Mouse (Mus musculus) macrophage (primary cell): Measurements from ENCODE around the gene Gmeb2. TPM values are rescaled to one million over a fixed set of nuclear protein-coding genes. Genes with fewer than 3 reads are reported as not detected.
"Not testable (repeated sequence)": the region's sequence is repeated elsewhere in the genome, so short reads cannot be mapped to it uniquely, and the experiment has no call there.

ENCODE experiments used
- H3K27ac ChIP-seq: fragments of 350-480 bp; formaldehyde crosslinking; 2 replicates; pipeline ENCODE4 v1.9.0; 2021
- H3K36me3 ChIP-seq: fragments of 350-480 bp; formaldehyde crosslinking; 2 replicates; pipeline ENCODE4 v1.9.0; 2021; ENCODE audit errors: inconsistent target
- H3K4me3 ChIP-seq: fragments of 350-480 bp; formaldehyde crosslinking; 2 replicates; pipeline ENCODE4 v1.9.0; 2021; ENCODE audit errors: inconsistent target
- H3K79me2 ChIP-seq: fragments of 350-480 bp; formaldehyde crosslinking; 2 replicates; pipeline ENCODE4 v1.9.0; 2021; ENCODE audit errors: inconsistent target
- WGBS: methylation state at CpG from one replicate; pipeline ENCODE4 v1.1.7; 2026; ENCODE audit warnings: inconsistent platforms; ENCODE audit not compliant: missing documents; 5-methylcytosine and 5-hydroxymethylcytosine counted together
- polyA plus RNA-seq: library from polyadenylated mRNA; stranded (reverse); fragments of 250-400 nt; gene quantifications from 3 replicates; pipeline ENCODE4 v1.2.4, GENCODE M21; 2018; ENCODE audit warnings: inconsistent platforms
- total RNA-seq, 78 experiments: library from RNA; depleted of rRNA; stranded (reverse); fragments of 250-400 nt; gene quantifications; 1 replicate in 9 of 78; 2 replicates in 24 of 78; 3 replicates in 43 of 78; 4 replicates in 2 of 78; pipeline ENCODE4 v1.2.4; 2018; ENCODE audit warnings: inconsistent platforms in 56 of 78

The Gmeb2 gene
- 100 to 1,000 TPM in 6 of 26 experiments, 10 to 100 TPM in 20; 44.2 to 154 (median 63.9) TPM for total RNA-seq (2018; cell fraction: chromatin; rRNA removed)
- 10 to 100 TPM; 10.3 to 28.8 (median 12.7) TPM for total RNA-seq (2018; cell fraction: cytosol; rRNA removed)
- total RNA-seq (2018; cell fraction: nucleus; rRNA removed), result 100 to 1,000 TPM in 2 of 26 experiments, 10 to 100 TPM in 24; 27.3 to 108 (median 45.0) TPM
- 8.9 to 11.2 TPM (median 10.8 TPM) in 3 replicates for polyA plus RNA-seq

DNA sequence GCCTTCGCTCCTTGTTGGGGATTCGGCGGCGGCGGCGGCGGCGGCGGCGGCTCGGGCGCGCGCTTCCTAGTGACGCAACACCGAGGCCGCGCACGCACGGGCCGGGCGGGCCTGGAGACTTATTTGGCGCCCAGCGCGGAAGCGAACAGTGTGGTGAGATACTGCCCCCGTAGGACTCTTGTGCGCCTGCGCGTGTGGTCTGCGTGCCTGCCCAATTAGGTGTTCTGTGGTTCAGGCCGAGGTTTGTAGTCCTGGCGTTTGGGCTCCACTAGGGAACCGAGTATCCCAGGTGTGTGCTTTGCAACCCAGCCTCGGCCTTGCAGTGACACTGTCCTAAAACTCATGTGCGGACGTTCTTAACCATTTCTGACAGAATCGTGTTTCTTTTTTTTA, at the start of gene Gmeb2:
TSS of gene Gmeb2 (minus strand) at position 78 of the 393 bp plus-strand sequence.
- Histone ChIP-seq H3K4me3 (peak within 1 kb of the TSS; percentile 69), H3K27ac (peak within 1 kb of the TSS; percentile 89)
- WGBS, result 0% methylated on average over 22 of the region's 38 CpGs

DNA sequence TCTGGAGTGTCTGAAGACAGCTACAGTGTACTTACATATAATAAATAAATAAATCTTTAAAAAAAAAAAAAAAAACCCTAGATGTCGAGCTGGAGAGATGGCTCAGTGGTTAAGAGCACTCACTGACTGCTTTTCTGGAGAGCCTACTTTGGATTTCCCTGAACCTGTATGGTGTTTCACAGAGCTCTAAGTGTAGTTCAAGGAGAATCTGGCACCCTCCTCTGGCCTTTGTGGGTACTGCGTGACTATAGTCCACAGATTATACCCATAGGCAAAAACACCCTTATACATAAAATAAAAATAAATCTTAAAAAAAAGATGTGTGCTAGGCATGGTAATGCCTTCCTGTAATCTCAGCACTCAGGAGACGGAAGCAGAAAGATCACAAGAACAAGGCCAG, 46.2 kb upstream of the Gmeb2 start:
- 67% methylated on average over 3 of the region's 3 CpGs for WGBS
- Histone ChIP-seq H3K79me2 (no peaks in the 10 kb centered on the region), H3K4me3 (no peak overlapping the region), H3K27ac (no peak overlapping the region), H3K36me3 (no peaks in the 10 kb centered on the region)

More for the DNA sequence above, at the start of gene Gmeb2:
- peaks cover 67% of the 10 kb centered on the region for H3K79me2 ChIP-seq
- not testable (repeated sequence) for H3K36me3 ChIP-seq

DNA sequence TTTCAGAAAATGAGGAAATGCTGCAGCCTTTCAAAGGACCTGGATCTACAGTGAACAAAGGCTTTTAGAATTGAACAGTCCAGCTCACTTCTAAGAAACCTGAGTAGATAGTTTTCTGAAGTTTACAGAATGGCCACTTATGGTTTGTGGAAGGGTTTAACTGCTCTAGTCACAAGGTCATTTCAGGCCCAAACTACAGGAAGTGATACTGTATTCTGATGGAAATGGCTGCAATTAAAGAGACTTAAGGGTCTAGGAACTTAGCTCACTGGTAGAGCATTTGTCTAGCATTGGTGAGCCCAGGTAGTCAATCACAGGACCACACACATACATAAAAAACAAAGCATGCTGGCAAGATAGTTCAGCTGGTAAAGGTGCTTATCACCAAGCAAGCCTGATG, 44.7 kb upstream of the Gmeb2 start:
- H3K4me3 ChIP-seq, result no peak overlapping the region
- no peaks in the 10 kb centered on the region for H3K79me2 ChIP-seq
- no peaks in the 10 kb centered on the region for H3K36me3 ChIP-seq
- H3K27ac ChIP-seq, result no peak overlapping the region

DNA sequence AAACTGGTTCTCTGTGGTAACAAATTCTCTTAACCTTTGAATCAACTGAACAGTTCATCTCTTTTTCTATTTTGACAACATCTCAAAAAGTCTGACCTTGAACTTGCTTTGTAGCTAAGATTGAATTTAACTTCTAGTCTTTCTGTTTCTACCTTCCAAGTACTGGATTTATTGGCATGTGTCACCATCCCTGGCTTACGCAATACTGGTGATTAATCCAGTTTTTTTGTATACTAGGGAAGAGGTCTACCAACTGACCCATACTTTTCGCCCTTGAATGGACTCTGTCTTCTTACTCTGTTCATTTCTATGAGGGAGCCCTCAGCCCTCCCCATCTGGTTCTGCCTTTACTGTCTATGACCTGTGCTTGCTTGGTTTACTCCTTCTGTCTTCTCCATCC, 38.3 kb upstream of the Gmeb2 start:
- Histone ChIP-seq H3K27ac (no peak overlapping the region), H3K36me3 (peaks cover 10% of the 10 kb centered on the region; the same call in 1 of the 2 replicates), H3K4me3 (no peak overlapping the region), H3K79me2 (no peaks in the 10 kb centered on the region)
- WGBS, result 95% methylated on average over 2 of the region's 2 CpGs

DNA sequence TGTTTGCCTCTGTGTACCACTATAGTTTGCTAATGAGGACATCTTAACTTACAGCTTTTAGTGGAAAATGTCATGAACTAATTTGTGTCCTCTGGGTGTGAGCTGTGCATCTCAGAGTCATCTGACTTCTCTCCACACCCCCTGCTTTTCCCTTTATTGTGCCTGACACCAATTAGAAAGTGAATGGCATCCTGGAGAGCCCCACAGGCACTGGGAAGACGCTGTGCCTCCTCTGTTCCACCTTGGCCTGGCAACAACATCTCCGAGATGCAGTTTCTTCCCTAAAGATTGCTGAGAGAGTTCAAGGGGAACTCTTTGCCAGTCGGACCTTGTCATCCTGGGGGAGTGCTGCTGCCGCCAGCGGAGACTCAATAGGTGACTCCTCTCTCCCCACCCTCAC, 34.3 kb upstream of the Gmeb2 start:
- H3K4me3 ChIP-seq, result no peak overlapping the region
- WGBS, result 96% methylated on average over 5 of the region's 5 CpGs
- peaks cover 10% of the 10 kb centered on the region; the same call in 1 of the 2 replicates for H3K36me3 ChIP-seq
- H3K27ac ChIP-seq, result no peak overlapping the region
- H3K79me2 ChIP-seq, result no peaks in the 10 kb centered on the region

DNA sequence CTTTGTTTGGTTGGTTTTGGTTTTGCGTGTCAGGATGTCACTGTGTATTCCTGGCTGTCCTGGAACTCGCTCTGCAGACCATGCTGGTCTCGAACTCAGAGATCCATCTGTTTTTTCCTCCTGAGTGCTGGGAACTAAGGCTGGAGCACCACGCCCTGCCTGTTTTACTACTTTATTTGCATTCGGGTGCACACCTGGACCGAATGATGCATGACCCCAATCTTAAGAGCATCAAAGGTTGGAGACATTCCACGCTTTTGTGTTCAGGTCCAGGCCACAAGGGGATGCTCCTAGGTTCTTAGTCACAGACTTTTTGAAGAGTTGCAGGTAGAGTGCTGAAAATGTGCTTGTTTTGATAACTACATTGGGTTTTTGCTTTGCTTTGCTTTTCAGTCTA, 32.3 kb upstream of the Gmeb2 start:
- WGBS, result 10% methylated on average over 7 of the region's 7 CpGs
- H3K79me2 ChIP-seq, result no peaks in the 10 kb centered on the region
- H3K36me3 ChIP-seq, result peaks cover 10% of the 10 kb centered on the region; the same call in 1 of the 2 replicates
- peak overlapping the region; percentile 67 for H3K4me3 ChIP-seq
- H3K27ac ChIP-seq, result peak overlapping the region; percentile 61

DNA sequence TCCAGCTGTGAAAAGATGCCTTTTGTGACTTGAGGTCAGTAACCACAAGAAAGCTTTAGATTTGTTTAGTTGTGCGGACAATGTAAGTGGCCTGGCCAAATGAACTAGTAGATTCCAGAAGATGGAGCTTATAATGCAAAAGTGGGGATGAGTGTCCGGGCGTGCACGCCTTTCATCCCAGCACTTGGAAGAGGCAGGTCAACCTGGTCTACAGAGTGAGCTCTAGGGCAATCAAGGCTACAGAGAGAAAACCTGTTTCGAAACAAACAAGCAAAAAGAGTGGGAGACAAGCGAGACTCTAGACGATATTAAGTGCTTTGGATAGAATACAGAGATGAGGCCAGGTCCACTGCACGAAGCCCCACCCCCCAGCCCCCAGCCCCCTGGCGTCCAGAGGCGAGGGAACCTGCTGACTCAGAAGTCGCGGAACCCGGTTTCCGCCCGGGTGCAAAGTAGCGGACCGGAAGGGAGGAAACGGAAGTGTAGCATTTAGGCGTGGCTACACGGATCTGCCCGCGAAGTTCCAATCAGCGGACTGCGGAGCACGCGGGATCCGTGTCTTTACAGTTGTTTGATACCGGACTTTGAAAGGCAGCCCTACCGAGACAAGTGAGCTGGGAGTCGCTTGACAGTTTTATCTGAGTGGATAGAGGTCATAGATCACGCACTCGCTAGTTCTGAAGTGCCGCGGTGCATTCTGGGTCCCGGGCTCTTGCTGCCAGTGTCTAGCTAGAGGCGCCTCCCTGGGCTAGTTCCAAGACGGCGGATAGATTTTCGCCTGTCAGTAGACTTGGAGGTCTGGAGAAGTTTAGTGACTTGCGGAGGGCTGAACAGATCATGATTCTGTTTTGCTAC, 31.6 kb upstream of the Gmeb2 start, which contains the start of gene Rtel1:
TSS of gene Rtel1 (plus strand) at position 492 of the 855 bp plus-strand sequence.
- Histone ChIP-seq H3K4me3 (peak within 1 kb of the TSS; percentile 67), H3K36me3 (peaks cover 10% of the 10 kb centered on the region; the same call in 1 of the 2 replicates), H3K27ac (peak within 1 kb of the TSS; percentile 61), H3K79me2 (no peaks in the 10 kb centered on the region)
- WGBS, result 4% methylated on average over 40 of the region's 40 CpGs

DNA sequence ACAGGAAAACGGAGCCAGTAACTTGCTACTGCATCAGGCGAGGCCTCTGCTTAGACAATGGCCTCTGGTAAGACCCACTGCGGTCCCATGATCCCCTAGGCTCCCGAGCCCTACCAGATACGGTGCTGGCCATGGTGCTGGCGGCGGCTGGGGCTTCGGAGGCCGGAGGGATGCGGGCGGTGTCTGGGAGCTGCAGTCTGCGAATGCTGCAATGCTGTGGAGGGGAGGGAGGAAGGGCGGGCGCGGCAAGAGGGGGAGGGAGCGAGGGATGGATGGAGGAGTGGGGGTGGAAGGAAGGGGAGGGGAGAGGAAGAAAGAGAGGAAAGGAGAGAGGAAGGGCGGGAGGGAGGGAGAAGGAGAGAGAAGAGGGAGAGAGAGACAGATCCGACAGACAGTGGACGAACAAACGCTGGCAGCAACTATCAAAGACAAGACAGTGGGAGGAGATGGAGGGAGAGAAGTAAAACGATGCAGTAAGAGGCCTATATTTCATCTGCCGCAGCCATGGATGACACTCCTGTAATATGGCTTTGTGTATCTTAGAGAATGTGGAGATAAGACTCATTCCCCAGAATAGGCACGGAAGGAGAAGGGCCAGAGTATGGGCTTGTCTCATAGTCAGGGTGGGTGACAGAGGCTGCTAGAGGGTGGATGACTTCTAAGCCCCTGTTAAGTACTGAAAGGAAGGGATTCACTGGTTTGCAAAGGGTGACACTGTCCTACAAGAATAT, 26.4 kb upstream of the Gmeb2 start, which contains the start of gene Stmn3:
TSS of gene Stmn3 (minus strand) at position 421 of the 731 bp plus-strand sequence.
- 13% methylated on average over 17 of the region's 23 CpGs for WGBS
- H3K79me2 ChIP-seq, result no peaks in the 10 kb centered on the region
- H3K4me3 ChIP-seq, result no peak within 1 kb of the TSS
- H3K36me3 ChIP-seq, result no peaks in the 10 kb centered on the region
- no peak within 1 kb of the TSS for H3K27ac ChIP-seq

DNA sequence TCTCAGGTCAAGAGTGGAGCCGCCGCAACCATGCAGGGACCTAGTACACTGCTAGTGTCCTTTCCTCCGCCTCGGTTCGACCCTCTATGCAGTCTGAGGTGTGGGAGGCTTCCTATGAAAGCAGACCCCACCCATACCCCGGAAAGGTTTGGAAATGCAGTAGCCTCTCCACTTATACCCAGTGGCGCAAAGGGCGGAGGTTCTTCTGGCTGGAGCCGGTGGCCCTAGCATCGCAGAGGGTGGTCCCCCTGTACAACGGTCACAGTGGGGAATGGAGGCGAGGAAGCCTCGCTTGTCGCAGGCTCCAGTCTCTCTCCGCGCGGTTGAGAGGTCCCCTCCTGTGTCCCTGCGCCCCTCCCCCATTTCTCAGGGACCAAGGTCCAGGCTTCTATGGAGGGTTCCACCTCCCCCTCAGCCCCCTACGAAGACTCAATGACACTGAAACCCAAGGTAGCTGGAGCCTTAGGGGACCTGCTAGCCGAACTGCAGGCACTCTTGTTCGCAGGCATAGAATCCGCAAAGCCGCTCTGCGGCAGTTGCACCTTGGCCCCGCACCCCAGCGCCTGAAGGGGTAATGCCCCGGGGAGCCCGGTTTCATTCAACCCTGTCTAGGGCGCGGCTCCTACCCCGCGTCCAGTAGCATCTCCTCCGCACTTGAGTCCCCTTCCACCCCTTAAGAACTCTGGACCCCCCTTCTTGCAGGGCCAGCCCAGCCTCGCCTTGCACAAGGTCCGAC, 25.7 kb upstream of the Gmeb2 start:
- WGBS, result 16% methylated on average over 35 of the region's 35 CpGs
- Histone ChIP-seq H3K36me3 (no peaks in the 10 kb centered on the region), H3K4me3 (no peak overlapping the region)

DNA sequence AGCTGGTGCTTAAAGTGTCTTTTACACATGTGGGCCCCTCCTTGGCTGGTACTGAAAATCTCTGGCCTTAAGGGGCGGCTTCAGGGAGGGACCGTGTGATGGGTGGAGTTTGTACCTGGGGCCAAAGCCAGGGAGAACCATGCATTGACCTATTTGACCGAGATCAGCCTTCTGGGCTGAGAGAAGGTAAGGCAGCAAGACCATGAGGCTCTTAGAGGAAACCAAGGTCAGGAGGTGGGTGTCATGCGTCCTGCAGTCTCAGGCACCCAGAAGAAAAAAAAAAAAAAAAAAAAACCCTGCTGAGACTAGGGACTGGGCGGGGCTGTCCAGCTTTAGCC, 25.1 kb upstream of the Gmeb2 start:
- H3K27ac ChIP-seq, result no peak overlapping the region
- H3K4me3 ChIP-seq, result no peak overlapping the region
- 35% methylated on average over 5 of the region's 5 CpGs for WGBS
- no peaks in the 10 kb centered on the region for H3K36me3 ChIP-seq
- no peaks in the 10 kb centered on the region for H3K79me2 ChIP-seq

More for the DNA sequence above, 25.7 kb upstream of the Gmeb2 start:
- H3K27ac ChIP-seq, result no peak overlapping the region
- H3K79me2 ChIP-seq, result no peaks in the 10 kb centered on the region

DNA sequence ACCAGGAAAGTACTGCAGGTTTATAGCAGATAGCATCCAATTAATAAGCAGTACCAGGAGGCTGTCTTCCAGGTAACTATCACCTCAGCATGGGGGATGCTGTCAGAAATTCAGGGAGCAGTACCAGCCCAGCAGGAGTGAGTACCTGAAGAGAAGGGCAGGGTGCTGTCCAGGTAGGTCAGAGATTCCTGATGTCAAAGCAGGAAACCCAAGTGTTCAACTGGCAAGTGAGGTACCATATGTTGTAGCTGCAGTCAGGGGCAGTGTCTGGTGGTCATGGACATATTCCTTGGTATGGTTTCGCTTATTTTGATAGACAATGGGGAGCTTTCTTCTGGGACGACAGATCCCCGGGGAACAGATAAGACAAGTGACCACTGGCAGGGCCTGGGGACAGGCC, 24.6 kb upstream of the Gmeb2 start:
- Histone ChIP-seq H3K79me2 (no peaks in the 10 kb centered on the region), H3K4me3 (no peak overlapping the region), H3K27ac (no peak overlapping the region), H3K36me3 (no peaks in the 10 kb centered on the region)
- WGBS, result 81% methylated on average over 3 of the region's 3 CpGs

DNA sequence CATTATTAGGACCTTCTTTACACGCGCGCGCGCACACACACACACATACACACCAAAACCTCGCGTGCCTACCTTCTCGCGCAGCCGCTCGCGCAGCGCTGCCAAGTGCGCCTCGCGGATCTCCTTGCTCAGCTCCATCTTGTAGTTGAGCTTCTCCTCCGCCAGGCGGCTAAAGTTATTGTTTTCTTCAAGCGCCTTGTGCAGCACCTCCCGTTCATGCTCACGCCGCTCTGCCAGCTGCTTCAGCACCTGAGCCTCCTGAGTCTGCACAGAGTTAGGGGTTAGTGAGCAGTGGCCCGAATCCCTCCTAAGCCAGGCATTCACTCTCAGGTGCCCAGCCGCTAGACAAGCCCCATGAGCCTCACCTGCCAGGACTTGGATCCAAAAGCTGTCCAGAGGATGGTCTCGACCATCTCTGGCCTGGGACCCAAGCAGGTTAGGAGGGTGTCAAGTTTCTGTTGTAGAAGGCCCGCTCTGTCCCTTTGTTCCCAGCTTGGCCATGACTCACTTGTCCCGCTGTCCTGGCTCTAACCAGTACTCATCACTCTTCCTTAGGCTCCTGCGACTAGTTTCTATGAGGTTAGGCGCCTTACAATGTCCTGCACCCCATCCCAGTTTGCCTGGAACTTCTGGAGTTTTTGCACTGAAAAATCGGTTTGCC, 19.4 kb upstream of the Gmeb2 start:
- H3K79me2 ChIP-seq, result no peaks in the 10 kb centered on the region
- 34% methylated on average over 30 of the region's 30 CpGs for WGBS
- H3K27ac ChIP-seq, result no peak overlapping the region
- no peak overlapping the region for H3K4me3 ChIP-seq
- no peaks in the 10 kb centered on the region for H3K36me3 ChIP-seq

DNA sequence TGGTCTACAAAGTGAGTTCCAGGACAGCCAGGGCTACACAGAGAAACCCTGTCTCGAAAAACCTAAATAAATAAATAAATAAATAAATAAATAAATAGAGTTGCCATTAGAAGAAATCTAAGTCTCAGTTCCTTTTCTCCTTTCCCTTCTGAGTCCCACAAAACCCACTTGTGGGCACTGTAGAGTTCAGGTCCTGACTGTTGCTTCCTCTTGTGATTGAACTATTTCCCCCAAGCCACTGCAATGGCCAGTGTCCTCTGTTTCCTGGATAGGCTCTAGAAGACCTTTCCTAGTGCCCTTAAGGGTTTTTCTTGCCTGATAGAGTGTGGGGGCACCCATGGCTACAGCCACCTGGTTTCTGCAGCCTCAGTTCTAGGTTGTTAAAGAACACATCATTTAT, 17.1 kb upstream of the Gmeb2 start:
- no peak overlapping the region for H3K27ac ChIP-seq
- no peaks in the 10 kb centered on the region for H3K79me2 ChIP-seq
- WGBS, result 0% methylated on average over 1 of the region's 1 CpGs
- no peak overlapping the region for H3K4me3 ChIP-seq
- peaks cover 15% of the 10 kb centered on the region; the same call in 1 of the 2 replicates for H3K36me3 ChIP-seq

DNA sequence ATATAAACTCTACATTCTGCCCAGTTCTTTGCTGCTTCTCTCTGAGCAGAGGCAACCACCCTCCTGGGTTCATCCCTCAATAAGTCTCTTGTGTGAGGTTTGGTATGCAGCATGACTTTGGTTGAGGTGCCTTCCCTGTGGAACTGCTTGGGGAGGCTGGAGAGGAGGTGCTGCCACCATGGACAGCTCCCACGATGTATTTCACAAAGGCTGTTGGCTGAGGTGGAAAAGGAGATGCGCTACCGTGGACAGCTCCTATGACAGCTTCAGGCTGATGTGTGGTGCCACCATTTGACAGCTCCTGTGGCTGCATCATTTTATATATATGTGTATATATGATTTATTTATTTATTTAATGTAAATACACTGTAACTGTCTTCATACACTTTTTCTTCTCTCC, 14.2 kb upstream of the Gmeb2 start:
- Histone ChIP-seq H3K79me2 (no peaks in the 10 kb centered on the region; the same call in 1 of the 2 replicates), H3K36me3 (peaks cover 17% of the 10 kb centered on the region; the same call in 1 of the 2 replicates), H3K27ac (no peak overlapping the region), H3K4me3 (no peak overlapping the region)
- 90% methylated on average over 3 of the region's 3 CpGs for WGBS
